Mouse (Mus musculus) E14TG2a.4 (cell line): ENCODE measurements at regions not wholly inside any gene's neighbourhood (a gene's known extent, or its start where the extent isn't known, plus 50 kb on each side); places are given as distances from the start of the nearest gene placed in this dataset.

Experiments used
- CTCF ChIP-seq: conservative IDR thresholded peaks from 2 replicates; pipeline ENCODE4 v1.5.1; 2014; ENCODE audit warnings: low read length
- NANOG ChIP-seq: IDR thresholded peaks from 2 replicates; pipeline ENCODE4 v1.6.1; 2014; ENCODE audit warnings: borderline replicate concordance, low read length, mixed read lengths

GRCm38 (mm10) chr2:50568777-50569501 lies 272.3 kb upstream of the Mmadhc start:
- TF ChIP-seq CTCF (no peak), NANOG (no peak)
